In the genomic region with DNA sequence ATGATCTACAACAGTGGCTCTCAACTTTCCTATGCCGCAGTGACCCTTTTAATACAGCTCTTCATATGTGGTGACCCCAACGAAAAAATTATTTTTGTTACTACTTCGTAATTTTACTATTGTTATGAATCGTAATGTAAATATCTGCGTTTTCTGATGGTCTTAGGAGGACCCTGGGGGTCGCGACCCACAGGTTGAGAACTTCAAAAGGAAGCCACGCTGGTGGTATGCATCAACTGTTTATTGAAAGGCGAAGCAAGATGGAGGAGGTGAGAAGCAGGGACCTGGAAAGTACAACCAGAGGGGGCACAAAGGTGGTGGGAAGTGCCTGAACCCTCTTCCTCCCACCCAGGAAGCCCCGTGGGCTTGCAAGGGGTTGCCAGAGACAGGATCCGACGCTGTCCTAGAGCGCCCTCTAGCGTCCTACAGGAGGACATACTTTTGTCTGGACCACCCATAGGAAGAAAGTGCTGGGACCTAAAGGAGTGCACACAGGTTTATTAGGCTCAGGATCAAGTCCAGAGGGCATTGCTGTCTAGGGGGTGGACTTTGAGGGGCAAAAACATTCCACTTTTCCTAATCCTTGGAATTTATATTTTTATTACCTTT, we compare ENCODE assay signal across 8 mouse cellular contexts. TPM values are rescaled to one million over a fixed set of nuclear protein-coding genes. Genes with fewer than 3 reads are reported as not detected.
DNase-seq lines count a peak whose midpoint lies in the region; ATAC-seq and TF ChIP-seq lines count a peak whose summit lies in the region.

No protein-coding gene starts in this region.

- peak; percentile 35 for DNase-seq in urinary bladder, postnatal 14 days (ENCODE audit: low spot score)
- no peak for DNase-seq in urinary bladder, adult 18-20 months (ENCODE audit: low spot score in 2 of 2)
- DNase-seq in c-Kit-positive CD71-positive TER-119-negative erythroid progenitor cells, embryonic 14.5 days (ENCODE audit: low read depth): peak; percentile 54
- DNase-seq in hindlimb bud, embryonic 11.5 days (ENCODE audit: extremely low spot score, low read depth, low spot score): peak; percentile 42
- peak; percentile 50 for DNase-seq in lung, adult 2 months
- DNase-seq in urinary bladder, postnatal 36 days (ENCODE audit: low spot score in 2 of 2): no peak

- 28% methylated on average over 14 of the region's 14 CpGs for WGBS in forebrain, embryonic 12.5 days
- WGBS in lung, adult 2 months: 29% methylated on average over 14 of the region's 14 CpGs

- TF ChIP-seq POLR2A in lung, adult 2 months (IDR thresholded peaks at IDR 0.05; ENCODE audit: borderline replicate concordance, extremely low read depth, low read depth, low read length): no peak

- peak overlapping the region; percentile 31; the same call in 1 of the 2 replicates for H3K4me2 ChIP-seq in forebrain, embryonic 12.5 days

- H3K9ac ChIP-seq in forebrain, embryonic 12.5 days: no peak overlapping the region

- H3K27ac ChIP-seq in forebrain, embryonic 12.5 days: no peak overlapping the region

- no peak overlapping the region for H3K4me3 ChIP-seq in forebrain, embryonic 12.5 days (replicated peaks)
- H3K4me3 ChIP-seq in lung, adult 2 months (replicated peaks; ENCODE audit: extremely low read depth, low read depth, low read length): no peak overlapping the region

- H3K36me3 ChIP-seq in forebrain, embryonic 12.5 days (replicated peaks): no peaks in the 10 kb centered on the region

- ATAC-seq in forebrain, embryonic 12.5 days (ENCODE audit: low FRiP score): peak; percentile 44; the same call in 1 of the 2 replicates
- ATAC-seq in neutrophil, adult 5-6 weeks (ENCODE audit: extremely low read depth, insufficient number of reproducible peaks, low FRiP score, poor library complexity, severe bottlenecking): peak; percentile 64

- peak; percentile 94 for TF ChIP-seq CTCF in lung, adult 2 months (IDR thresholded peaks at IDR 0.05; ENCODE audit: insufficient read depth, low read length)

- no peaks in the 10 kb centered on the region for H3K9me3 ChIP-seq in forebrain, embryonic 12.5 days

- H3K4me1 ChIP-seq in forebrain, embryonic 12.5 days: peaks cover 4% of the 10 kb centered on the region; the same call in 1 of the 2 replicates
- H3K4me1 ChIP-seq in lung, adult 2 months (ENCODE audit: control insufficient read depth, insufficient read depth, low read length): peaks cover 2% of the 10 kb centered on the region; the same call in 1 of the 2 replicates

- H3K27me3 ChIP-seq in forebrain, embryonic 12.5 days: 0 out of 2 replicates have a peak, but pooled peaks cover 5% of the 10 kb centered on the region

RNA-seq across cellular contexts. Expression of a gene that starts 7.8 kb away (rescaled TPM):
- 11.1 and 12.4 TPM in 2 replicates for polyA plus RNA-seq in forebrain, embryonic 12.5 days (2016; fragmentation: Nextera tagmentation; extraction: Ambion mirVana)
- polyA plus RNA-seq in lung, adult 2 months (2012; rRNA removed): 0.17 TPM in 1 of 2 replicates, not detected in the other
- not detected in 2 replicates for total RNA-seq in neutrophil, adult 5-6 weeks (2017)

RNA-seq across cellular contexts. Expression of a gene that starts 24.8 kb away (rescaled TPM):
- 1.6 and 2.8 TPM in 2 replicates for polyA plus RNA-seq in forebrain, embryonic 12.5 days (2016; fragmentation: Nextera tagmentation; extraction: Ambion mirVana)
- 6.1 and 6.9 TPM in 2 replicates for polyA plus RNA-seq in lung, adult 2 months (2012; rRNA removed)
- 0.37 and 2.1 TPM in 2 replicates for total RNA-seq in neutrophil, adult 5-6 weeks (2017)

RNA-seq across cellular contexts. Expression of a gene that starts 29.2 kb away (rescaled TPM):
- 16.3 and 19.3 TPM in 2 replicates for polyA plus RNA-seq in forebrain, embryonic 12.5 days (2016; fragmentation: Nextera tagmentation; extraction: Ambion mirVana)
- polyA plus RNA-seq in lung, adult 2 months (2012; rRNA removed): 5.6 and 5.8 TPM in 2 replicates
- total RNA-seq in neutrophil, adult 5-6 weeks (2017): 0.70 and 1.4 TPM in 2 replicates

RNA-seq across cellular contexts. Expression of a gene that starts 36.2 kb away (rescaled TPM):
- polyA plus RNA-seq in forebrain, embryonic 12.5 days (2016; fragmentation: Nextera tagmentation; extraction: Ambion mirVana): 93.1 and 98.4 TPM in 2 replicates
- polyA plus RNA-seq in lung, adult 2 months (2012; rRNA removed): 268 and 356 TPM in 2 replicates
- 90.7 and 112 TPM in 2 replicates for total RNA-seq in neutrophil, adult 5-6 weeks (2017)

RNA-seq across cellular contexts. Expression of a gene that starts 46.2 kb away (rescaled TPM):
- polyA plus RNA-seq in forebrain, embryonic 12.5 days (2016; fragmentation: Nextera tagmentation; extraction: Ambion mirVana): 55.2 and 55.9 TPM in 2 replicates
- polyA plus RNA-seq in lung, adult 2 months (2012; rRNA removed): 5.1 and 5.8 TPM in 2 replicates
- 0.98 and 1.5 TPM in 2 replicates for total RNA-seq in neutrophil, adult 5-6 weeks (2017)

Comparison
In these comparisons a context has a peak if more than half of its experiments do, and no peak if none do; other contexts are left out.
1. DNase-seq: peak in urinary bladder, postnatal 14 days (single experiment), c-Kit-positive CD71-positive TER-119-negative erythroid progenitor cells, embryonic 14.5 days (single experiment), hindlimb bud, embryonic 11.5 days (single experiment) and lung, adult 2 months (single experiment); none in urinary bladder, adult 18-20 months (0 of 2) and urinary bladder, postnatal 36 days (0 of 2).
2. RNA of a gene that starts 7.8 kb away (polyA plus RNA-seq): 11.1 to 12.4 TPM in forebrain, embryonic 12.5 days; 0.17 TPM in lung, adult 2 months; every median in the first group is over 10 times any median in the second.